In the genomic region with DNA sequence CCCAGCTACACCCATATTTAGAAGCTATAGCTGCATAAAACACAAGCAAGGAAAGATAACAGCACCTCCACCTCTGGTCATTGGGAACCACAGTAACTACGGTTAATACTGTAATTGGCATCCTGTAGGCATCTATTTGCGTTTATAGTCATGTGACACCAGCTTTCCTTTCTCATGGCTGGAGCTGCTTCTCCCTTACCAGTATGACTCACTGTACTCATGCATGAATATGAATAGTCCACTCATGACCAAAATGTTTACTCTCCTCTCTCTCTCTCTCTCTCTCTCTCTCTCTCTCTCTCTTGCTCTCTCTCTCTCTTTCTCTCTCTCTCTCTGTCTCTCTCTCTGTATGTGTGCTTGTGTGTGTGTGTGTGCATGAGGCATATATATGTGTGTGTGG, we compare ENCODE assay signal across 35 mouse cellular contexts.
"Had no signal": no experiment of that assay in that cellular context is flagged by ENCODE, and none has a peak within 500 bp of the region (broad histone marks: within the 10 kb centered on the region; RNA-seq: fewer than 3 reads in every experiment).

No protein-coding gene starts in this region.

- H3K9me3 ChIP-seq: heart, embryonic 10.5 days; heart, embryonic 12.5 days; heart, embryonic 15.5 days; hindbrain, embryonic 10.5 days; hindbrain, embryonic 12.5 days; hindbrain, embryonic 13.5 days; hindbrain, embryonic 15.5 days; intestine, embryonic 15.5 days; kidney, embryonic 15.5 days had no signal

- H3K9ac ChIP-seq: heart, embryonic 12.5 days; heart, embryonic 13.5 days; heart, embryonic 15.5 days; hindbrain, embryonic 12.5 days; hindbrain, embryonic 13.5 days; hindbrain, embryonic 14.5 days; hindbrain, embryonic 15.5 days; intestine, embryonic 15.5 days; kidney, embryonic 15.5 days had no signal

- DNase-seq: heart, postnatal 10 days; heart, postnatal 14 days; heart, postnatal 36 days; heart, postnatal 4 days; kidney, adult 11 months; kidney, adult 18-20 months; kidney, adult 2 months; kidney, adult 8-10 months; kidney, adult 9 months; kidney, postnatal 10 days; kidney, postnatal 14 days; kidney, postnatal 25 days; kidney, postnatal 36 days; kidney, postnatal 4 days; layer of hippocampus, adult 9-11 months; layer of hippocampus, postnatal 36 days had no signal

- H3K4me1 ChIP-seq: heart, embryonic 10.5 days; heart, embryonic 12.5 days; heart, embryonic 13.5 days; heart, embryonic 15.5 days; hindbrain, embryonic 10.5 days; hindbrain, embryonic 12.5 days; intestine, embryonic 15.5 days had no signal

- H3K27me3 ChIP-seq: heart, embryonic 12.5 days; heart, embryonic 13.5 days; heart, embryonic 15.5 days; hindbrain, embryonic 12.5 days; hindbrain, embryonic 15.5 days; intestine, embryonic 15.5 days; kidney, embryonic 15.5 days had no signal

- H3K27ac ChIP-seq: heart, embryonic 10.5 days; heart, embryonic 13.5 days; heart, embryonic 15.5 days; hindbrain, embryonic 10.5 days; hindbrain, embryonic 12.5 days; hindbrain, embryonic 13.5 days; hindbrain, embryonic 14.5 days; hindbrain, embryonic 15.5 days; hindbrain, postnatal 0 days; intestine, embryonic 15.5 days; kidney, embryonic 15.5 days; kidney, postnatal 0 days; layer of hippocampus, adult 2 months had no signal

- H3K4me2 ChIP-seq: heart, embryonic 11.5 days; heart, embryonic 12.5 days; heart, embryonic 13.5 days; heart, embryonic 15.5 days; hindbrain, embryonic 12.5 days; hindbrain, embryonic 13.5 days; hindbrain, embryonic 14.5 days; hindbrain, embryonic 15.5 days; intestine, embryonic 15.5 days; kidney, embryonic 15.5 days had no signal

- H3K4me3 ChIP-seq: heart, embryonic 10.5 days; heart, embryonic 12.5 days; heart, embryonic 13.5 days; heart, embryonic 15.5 days; hindbrain, embryonic 10.5 days; hindbrain, embryonic 12.5 days; hindbrain, embryonic 13.5 days; hindbrain, embryonic 15.5 days; intestine, embryonic 15.5 days; kidney, embryonic 15.5 days; layer of hippocampus, adult 2 months had no signal

- ATAC-seq: hindbrain, embryonic 16.5 days; hindbrain, postnatal 0 days; inflammation-experienced regulatory T-cells, adult 6 months; intestine, embryonic 15.5 days; intestine, embryonic 16.5 days; intestine, postnatal 0 days had no signal

- H3K36me3 ChIP-seq: heart, embryonic 10.5 days; heart, embryonic 12.5 days; heart, embryonic 13.5 days; heart, embryonic 15.5 days; hindbrain, embryonic 10.5 days; hindbrain, embryonic 15.5 days; intestine, embryonic 15.5 days; kidney, embryonic 15.5 days had no signal
